Mouse (Mus musculus) neural tube, embryonic 14.5 days (tissue): ENCODE measurements around the gene Tinagl1. TPM values are rescaled to one million over a fixed set of nuclear protein-coding genes. Genes with fewer than 3 reads are reported as not detected.

ENCODE experiments used
- ATAC-seq: fragments of 200-750 bp; cut with Nextera tagmentation; 2 replicates; pipeline ENCODE4 v1.8.0; 2017; ENCODE audit warnings: low read depth, mild to moderate bottlenecking, moderate TSS enrichment, moderate library complexity
- H3K27ac ChIP-seq: fragments of 300-500 bp; sonication (generic); 2 replicates; pipeline ENCODE4 v1.5.1; 2014; ENCODE audit warnings: low read depth, mild to moderate bottlenecking, control low read depth, low read length, moderate library complexity, mixed read lengths
- H3K27me3 ChIP-seq: fragments of 300-500 bp; sonication (generic); 2 replicates; pipeline ENCODE4 v1.6.1; 2014; ENCODE audit warnings: low read length; ENCODE audit not compliant: control insufficient read depth, insufficient read depth
- H3K36me3 ChIP-seq: fragments of 300-500 bp; sonication (generic); 2 replicates; pipeline ENCODE4 v1.6.1; 2014; ENCODE audit warnings: low read length, mixed read lengths; ENCODE audit not compliant: control insufficient read depth, insufficient read depth
- H3K4me1 ChIP-seq: fragments of 300-500 bp; sonication (generic); 2 replicates; pipeline ENCODE4 v1.6.1; 2014; ENCODE audit warnings: low read length; ENCODE audit not compliant: control insufficient read depth, insufficient read depth
- H3K4me2 ChIP-seq: fragments of 300-500 bp; sonication (generic); 2 replicates; pipeline ENCODE4 v1.6.1; 2014; ENCODE audit warnings: mild to moderate bottlenecking, low read depth, low read length, control low read depth
- H3K4me3 ChIP-seq: fragments of 300-500 bp; sonication (generic); 2 replicates; pipeline ENCODE4 v1.5.1; 2014; ENCODE audit warnings: low read depth, low read length, control low read depth, mixed read lengths
- H3K9ac ChIP-seq: fragments of 300-500 bp; sonication (generic); replicated peaks from 2 replicates; pipeline ENCODE4 v1.6.1; 2014; ENCODE audit warnings: low read depth, mild to moderate bottlenecking, control low read depth, low read length, mixed read lengths
- H3K9me3 ChIP-seq: fragments of 300-500 bp; sonication (generic); 2 replicates; pipeline ENCODE4 v1.6.1; 2016; ENCODE audit warnings: low read length; ENCODE audit not compliant: control insufficient read depth
- WGBS: fragments of 180-500 bp; shearing (Covaris S2); extraction: QIAGEN DNeasy Blood & Tissue Kit; methylation state at CpG from one replicate; pipeline ENCODE4 v1.1.7; 2014; 5-methylcytosine and 5-hydroxymethylcytosine counted together
- polyA plus RNA-seq: library from polyadenylated mRNA; unstranded; fragments of >200 nt; fragmentation: Nextera tagmentation; extraction: Ambion mirVana; gene quantifications from 2 replicates; pipeline ENCODE4 v1.2.1, GENCODE M21; 2014

Gene Tinagl1
- 0.79 and 4.7 TPM in 2 replicates for polyA plus RNA-seq

GRCm38 (mm10) chr4:130175072-130175711 is at the start of gene Tinagl1:
TSS of gene Tinagl1 (minus strand) at chr4:130175122.
- Histone ChIP-seq H3K9ac (no peak within 1 kb of the TSS), H3K4me2 (peak within 1 kb of the TSS; percentile 27; the same call in 1 of the 2 replicates), H3K27me3 (peaks cover 6% of the 10 kb centered on the region; the same call in 1 of the 2 replicates), H3K9me3 (no peaks in the 10 kb centered on the region), H3K4me3 (no peak within 1 kb of the TSS; the same call in 1 of the 2 replicates), H3K36me3 (no peaks in the 10 kb centered on the region), H3K4me1 (peaks cover 8% of the 10 kb centered on the region), H3K27ac (no peak within 1 kb of the TSS)
- WGBS: 0% methylated on average over 13 of the region's 14 CpGs
- ATAC-seq: no peak

DNA sequence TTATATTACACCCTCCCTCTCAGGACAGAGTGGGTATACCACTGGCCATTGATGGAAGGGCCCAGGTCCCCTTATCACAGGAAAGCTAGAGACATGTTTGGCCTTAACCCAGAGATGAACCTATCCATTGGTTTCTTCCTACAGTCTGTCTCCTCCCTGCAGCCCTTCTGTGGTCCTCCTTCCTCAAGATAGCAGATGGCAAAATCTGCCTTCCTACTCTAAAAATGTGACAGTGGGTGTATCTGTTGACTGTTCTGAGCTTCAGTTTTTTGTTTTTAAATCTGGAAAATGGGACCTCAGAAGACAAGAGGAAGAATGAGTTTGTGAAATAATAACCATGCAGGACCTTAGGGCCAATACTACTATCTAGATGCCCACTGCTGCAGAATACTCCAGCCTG is 49.1 kb upstream of the Tinagl1 start:
- no peaks in the 10 kb centered on the region for H3K27me3 ChIP-seq
- ATAC-seq: no peak
- no peaks in the 10 kb centered on the region for H3K36me3 ChIP-seq
- H3K9ac ChIP-seq: no peak overlapping the region
- H3K4me1 ChIP-seq: no peaks in the 10 kb centered on the region
- no peaks in the 10 kb centered on the region for H3K9me3 ChIP-seq
- H3K4me2 ChIP-seq: no peak overlapping the region
- H3K27ac ChIP-seq: no peak overlapping the region
- no peak overlapping the region for H3K4me3 ChIP-seq

GRCm38 (mm10) chr4:130222179-130222578 is 47.3 kb upstream of the Tinagl1 start, which contains the start of gene Gm853:
TSS of gene Gm853 (minus strand) at chr4:130222401.
- Histone ChIP-seq H3K9me3 (no peaks in the 10 kb centered on the region), H3K4me1 (no peaks in the 10 kb centered on the region), H3K4me2 (no peak within 1 kb of the TSS), H3K36me3 (no peaks in the 10 kb centered on the region), H3K27me3 (no peaks in the 10 kb centered on the region), H3K4me3 (no peak within 1 kb of the TSS), H3K9ac (no peak within 1 kb of the TSS), H3K27ac (no peak within 1 kb of the TSS)
- 70% methylated on average over 4 of the region's 4 CpGs for WGBS
- ATAC-seq: no peak

GRCm38 (mm10) chr4:130220176-130220575 is 45.3 kb upstream of the Tinagl1 start:
- no peaks in the 10 kb centered on the region for H3K4me1 ChIP-seq
- H3K27ac ChIP-seq: no peak overlapping the region
- H3K27me3 ChIP-seq: no peaks in the 10 kb centered on the region
- H3K4me3 ChIP-seq: no peak overlapping the region
- H3K36me3 ChIP-seq: no peaks in the 10 kb centered on the region
- WGBS: 81% methylated on average over 9 of the region's 9 CpGs
- ATAC-seq: no peak
- H3K9me3 ChIP-seq: no peaks in the 10 kb centered on the region
- no peak overlapping the region for H3K9ac ChIP-seq
- H3K4me2 ChIP-seq: no peak overlapping the region

- H3K4me1 ChIP-seq: no peaks in the 10 kb centered on the region
- no peak for ATAC-seq
- no peaks in the 10 kb centered on the region for H3K36me3 ChIP-seq
- H3K9ac ChIP-seq: no peak overlapping the region
- H3K9me3 ChIP-seq: no peaks in the 10 kb centered on the region
- no peak overlapping the region for H3K27ac ChIP-seq
- no peaks in the 10 kb centered on the region for H3K27me3 ChIP-seq
- H3K4me2 ChIP-seq: no peak overlapping the region
- H3K4me3 ChIP-seq: no peak overlapping the region
- 94% methylated on average over 8 of the region's 8 CpGs for WGBS
Observed at GRCm38 (mm10) chr4:130215392-130215791, 40.5 kb upstream of the Tinagl1 start.

DNA sequence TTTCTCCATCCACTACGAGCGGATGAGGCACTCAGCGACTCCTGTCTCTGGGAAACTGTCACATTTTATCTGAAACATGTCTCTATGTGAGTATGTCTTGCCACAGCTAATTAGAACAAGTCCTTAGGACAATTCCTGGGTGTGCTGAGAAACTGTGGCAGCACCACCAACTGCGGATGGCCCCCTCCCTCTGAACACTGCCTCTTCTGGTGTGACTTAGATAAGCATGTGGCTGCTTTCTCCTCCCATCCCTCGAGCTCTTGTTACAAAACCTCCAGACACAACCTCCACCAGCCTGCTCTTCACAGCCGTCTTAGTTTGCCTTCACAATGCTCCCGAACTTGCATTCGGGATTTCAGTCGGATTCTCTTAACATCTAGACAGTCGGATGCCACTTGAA is 38.9 kb upstream of the Tinagl1 start:
- 86% methylated on average over 10 of the region's 10 CpGs for WGBS
- no peaks in the 10 kb centered on the region for H3K9me3 ChIP-seq
- H3K4me1 ChIP-seq: no peaks in the 10 kb centered on the region
- H3K27ac ChIP-seq: no peak overlapping the region
- H3K9ac ChIP-seq: no peak overlapping the region
- no peak overlapping the region for H3K4me3 ChIP-seq
- no peaks in the 10 kb centered on the region for H3K36me3 ChIP-seq
- no peak overlapping the region for H3K4me2 ChIP-seq
- no peaks in the 10 kb centered on the region for H3K27me3 ChIP-seq
- ATAC-seq: no peak

DNA sequence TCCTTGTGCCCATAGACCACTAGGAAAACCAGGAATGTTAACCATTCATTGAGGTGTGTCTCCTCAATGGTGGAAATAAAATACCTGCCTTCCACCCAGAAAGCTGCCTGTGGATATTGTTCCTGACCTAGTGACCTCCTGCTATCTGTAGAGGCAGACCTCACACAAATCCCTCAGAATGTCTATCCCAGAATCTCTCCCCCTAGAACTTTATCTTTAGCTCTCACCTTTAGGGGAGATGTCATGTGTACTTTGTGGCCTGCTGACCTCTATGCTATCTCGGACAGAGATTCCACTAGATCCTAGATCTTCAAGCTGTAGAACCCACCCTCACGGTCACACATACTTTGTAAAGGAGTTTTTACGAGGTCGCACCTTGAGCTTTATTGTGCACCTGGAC is 38.3 kb upstream of the Tinagl1 start:
- no peak overlapping the region for H3K4me3 ChIP-seq
- no peak overlapping the region for H3K9ac ChIP-seq
- no peak overlapping the region for H3K27ac ChIP-seq
- no peak for ATAC-seq
- no peaks in the 10 kb centered on the region for H3K27me3 ChIP-seq
- no peaks in the 10 kb centered on the region for H3K9me3 ChIP-seq
- 92% methylated on average over 4 of the region's 4 CpGs for WGBS
- H3K36me3 ChIP-seq: no peaks in the 10 kb centered on the region
- H3K4me1 ChIP-seq: no peaks in the 10 kb centered on the region
- H3K4me2 ChIP-seq: no peak overlapping the region

DNA sequence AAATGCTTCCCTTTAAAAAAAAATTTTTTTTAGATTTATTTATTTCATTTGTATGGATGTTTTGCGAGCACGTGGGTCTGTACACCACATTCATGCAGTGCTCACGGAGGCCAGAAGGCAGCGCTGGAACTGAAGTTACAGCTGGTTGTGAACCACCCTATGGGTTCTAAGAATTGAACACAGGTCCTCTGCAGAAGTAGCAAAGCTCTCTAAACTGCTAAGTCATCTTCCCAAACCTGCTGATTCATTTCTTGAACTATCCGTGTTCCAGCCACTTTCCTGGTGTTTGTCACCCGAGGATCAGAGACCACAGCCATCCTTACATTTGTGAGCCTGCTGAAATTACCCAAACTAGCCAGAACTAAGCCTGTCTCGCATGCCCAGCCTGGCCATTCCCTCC is 37.5 kb upstream of the Tinagl1 start:
- Histone ChIP-seq H3K27ac (no peak overlapping the region), H3K4me1 (no peaks in the 10 kb centered on the region), H3K9me3 (no peaks in the 10 kb centered on the region), H3K4me2 (no peak overlapping the region), H3K4me3 (no peak overlapping the region), H3K9ac (no peak overlapping the region), H3K27me3 (no peaks in the 10 kb centered on the region), H3K36me3 (no peaks in the 10 kb centered on the region)
- no peak for ATAC-seq
- 82% methylated on average over 7 of the region's 7 CpGs for WGBS

- Histone ChIP-seq H3K4me3 (no peak overlapping the region), H3K9ac (no peak overlapping the region), H3K36me3 (no peaks in the 10 kb centered on the region), H3K4me1 (no peaks in the 10 kb centered on the region), H3K27me3 (no peaks in the 10 kb centered on the region), H3K9me3 (no peaks in the 10 kb centered on the region), H3K27ac (no peak overlapping the region), H3K4me2 (no peak overlapping the region)
- 94% methylated on average over 2 of the region's 2 CpGs for WGBS
- no peak for ATAC-seq
Observed at GRCm38 (mm10) chr4:130211870-130212269, 36.9 kb upstream of the Tinagl1 start.
